8 mouse cellular contexts compared by ENCODE assay signal in genomic region chr6:47013535-47013934, GRCm38 (mm10).
A peak's percentile ranks its signal among the peaks of the same experiment; 100 is the strongest.
DNase-seq lines count a peak whose midpoint lies in the region; ATAC-seq and TF ChIP-seq lines count a peak whose summit lies in the region.

No protein-coding gene starts in this region.

- no peaks in the 10 kb centered on the region for H3K27me3 ChIP-seq in hindbrain, embryonic 12.5 days

- 10% methylated on average over 4 of the region's 4 CpGs for WGBS in hindbrain, embryonic 12.5 days

- H3K27ac ChIP-seq in ES-E14 (ENCODE audit: insufficient read depth, low read depth, low read length, poor library complexity, severe bottlenecking), result no peak overlapping the region
- H3K27ac ChIP-seq in hindbrain, embryonic 12.5 days, result no peak overlapping the region

- H3K9ac ChIP-seq in ES-E14 (ENCODE audit: insufficient read depth, low read depth, low read length, poor library complexity, severe bottlenecking), result no peak overlapping the region
- H3K9ac ChIP-seq in hindbrain, embryonic 12.5 days, result no peak overlapping the region

- peak; percentile 95 for ATAC-seq in hindbrain, embryonic 12.5 days (ENCODE audit: low FRiP score)

- H3K4me3 ChIP-seq in ES-E14 (ENCODE audit: insufficient read depth in 1 of 2, low read depth in 1 of 2, low read length in 2 of 2, poor library complexity in 1 of 2, severe bottlenecking in 1 of 2), result no peak overlapping the region
- H3K4me3 ChIP-seq in hindbrain, embryonic 12.5 days, result no peak overlapping the region

- no peaks in the 10 kb centered on the region for H3K36me3 ChIP-seq in ES-E14 (ENCODE audit: control insufficient read depth, insufficient read depth, low read length, poor library complexity, severe bottlenecking)
- no peaks in the 10 kb centered on the region for H3K36me3 ChIP-seq in hindbrain, embryonic 12.5 days

- no peaks in the 10 kb centered on the region for H3K4me1 ChIP-seq in ES-E14 (ENCODE audit: control insufficient read depth in 2 of 2, insufficient read depth in 2 of 2, low read length in 2 of 2, poor library complexity in 1 of 2)
- no peaks in the 10 kb centered on the region for H3K4me1 ChIP-seq in hindbrain, embryonic 12.5 days

- H3K4me2 ChIP-seq in hindbrain, embryonic 12.5 days (replicated peaks), result no peak overlapping the region; the same call in 1 of the 2 replicates

- no peaks in the 10 kb centered on the region for H3K9me3 ChIP-seq in ES-E14 (ENCODE audit: control insufficient read depth, insufficient read depth, low read depth, low read length)
- no peaks in the 10 kb centered on the region for H3K9me3 ChIP-seq in hindbrain, embryonic 12.5 days (replicated peaks)

- in situ Hi-C loops in ES-E14 (cut with MboI; ENCODE audit: low sequenced_read_pairs in 2 of 2, unreplicated experiment in 2 of 2), result no loop called here

- DNase-seq in ES-E14 (ENCODE audit: low read depth, low spot score), result peak; percentile 90
- peak; percentile 82 for DNase-seq in brain, embryonic 18.5 days (ENCODE audit: low read depth, low spot score)
- peak; percentile 1 for DNase-seq in fat pad, adult 2 months (ENCODE audit: extremely low read depth, low read depth, low spot score)
- DNase-seq in layer of hippocampus, adult 9-11 months, result peak; percentile 87
- DNase-seq in lung, postnatal 25 days (ENCODE audit: low spot score), result peak; percentile 48
- peak; percentile 91 to 92 for DNase-seq in right cerebral cortex, adult 2 months (ENCODE audit: low spot score in 2 of 2)
- DNase-seq in urinary bladder, postnatal 25 days (ENCODE audit: low spot score), result peak; percentile 48

TF ChIP-seq in ES-E14, 5 proteins besides CTCF, POLR2A, EP300 and RAD21:
- TF ChIP-seq ZC3H11A (IDR thresholded peaks at IDR 0.05; ENCODE audit: borderline replicate concordance, low read depth, low read length) (peak; percentile 59; the same call in 1 of the 2 replicates), ZNF384 (IDR thresholded peaks at IDR 0.05; ENCODE audit: low read depth, low read length) (no peak)

Comparison
In these comparisons a context has a peak if more than half of its experiments do, and no peak if none do; other contexts are left out.
1. DNase-seq: peak in every context shown above with its lines; median percentile 92 in right cerebral cortex, adult 2 months; 90 in ES-E14; 87 in layer of hippocampus, adult 9-11 months; 82 in brain, embryonic 18.5 days; 48 in lung, postnatal 25 days; 48 in urinary bladder, postnatal 25 days; 1 in fat pad, adult 2 months.